Mouse (Mus musculus): ENCODE data around the gene Elp6.

DNA sequence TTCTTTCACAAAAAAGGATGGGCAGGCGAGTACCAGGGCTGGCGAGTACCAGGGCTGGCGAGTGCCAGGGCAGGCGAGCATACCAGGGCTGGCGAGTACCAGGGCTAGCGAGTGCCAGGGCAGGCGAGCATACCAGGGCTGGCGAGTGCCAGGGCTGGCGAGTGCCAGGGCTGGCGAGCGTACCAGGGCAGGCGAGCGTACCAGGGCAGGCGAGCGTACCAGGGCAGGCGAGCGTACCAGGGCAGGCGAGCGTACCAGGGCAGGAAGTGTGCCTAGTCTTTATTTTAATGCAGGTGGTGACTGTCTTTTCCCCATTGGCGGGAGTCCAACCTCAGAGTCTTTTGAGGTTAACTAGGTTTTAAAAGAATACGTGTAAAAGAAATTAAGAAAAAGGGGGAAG, 24.7 kb downstream of the Elp6 start:
- no peak for TF ChIP-seq CTCF (conservative IDR thresholded peaks at IDR 0.05; ENCODE audit: low read length)
- TF ChIP-seq POU5F1 (IDR thresholded peaks at IDR 0.05; ENCODE audit: borderline replicate concordance, low read length), result no peak
